Mouse (Mus musculus): ENCODE measurements at regions not wholly inside any gene's neighbourhood (a gene's known extent, or its start where the extent isn't known, plus 50 kb on each side); places are given as distances from the start of the nearest gene placed in this dataset.

DNA sequence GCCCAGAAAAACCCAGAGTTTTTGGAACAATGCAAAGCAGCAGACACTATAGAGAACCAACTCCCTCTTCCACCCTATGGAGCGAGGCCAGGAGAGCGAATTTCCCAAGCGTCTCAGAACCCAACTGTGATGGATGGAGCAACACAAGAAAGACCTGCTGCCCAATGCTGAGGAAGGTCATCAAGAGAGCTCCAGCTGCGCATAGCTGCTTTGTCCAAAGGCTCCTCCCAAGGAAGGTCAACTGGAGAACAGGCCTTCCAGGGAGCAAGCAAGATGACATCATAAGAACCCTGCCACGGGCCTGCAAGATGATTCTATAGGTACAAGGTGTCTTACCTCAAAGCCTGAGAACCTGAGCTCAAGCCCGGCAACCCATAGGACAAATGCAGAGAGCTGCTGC lies 104.5 kb upstream of the Lpar1 start:
- DNase-seq (ENCODE audit: low read depth, low spot score) = no peak
- no peaks in the 10 kb centered on the region for H3K9me3 ChIP-seq (ENCODE audit: control insufficient read depth, insufficient read depth, low read depth, low read length)
- no peaks in the 10 kb centered on the region for H3K36me3 ChIP-seq (ENCODE audit: control insufficient read depth, insufficient read depth, low read length, poor library complexity, severe bottlenecking)
- no peak for TF ChIP-seq MAFK (IDR thresholded peaks at IDR 0.05; ENCODE audit: insufficient read depth, low read depth, low read length)
- TF ChIP-seq ZNF384 (IDR thresholded peaks at IDR 0.05; ENCODE audit: low read depth, low read length) = no peak
- no peak for TF ChIP-seq ZC3H11A (IDR thresholded peaks at IDR 0.05; ENCODE audit: borderline replicate concordance, low read depth, low read length)
- no peak for TF ChIP-seq HCFC1 (IDR thresholded peaks at IDR 0.05; ENCODE audit: borderline replicate concordance, insufficient read depth, low read length)
- no peak for TF ChIP-seq CHD2 (IDR thresholded peaks at IDR 0.05; ENCODE audit: low read depth, low read length)
- H3K4me1 ChIP-seq (ENCODE audit: control insufficient read depth in 2 of 2, insufficient read depth in 2 of 2, low read length in 2 of 2, poor library complexity in 1 of 2) = no peaks in the 10 kb centered on the region
- H3K4me3 ChIP-seq (ENCODE audit: insufficient read depth in 1 of 2, low read depth in 1 of 2, low read length in 2 of 2, poor library complexity in 1 of 2, severe bottlenecking in 1 of 2) = no peak overlapping the region
- in situ Hi-C loops (cut with MboI; ENCODE audit: low sequenced_read_pairs in 2 of 2, unreplicated experiment in 2 of 2) = no loop called here
- no peak overlapping the region for H3K9ac ChIP-seq (ENCODE audit: insufficient read depth, low read depth, low read length, poor library complexity, severe bottlenecking)
- H3K27ac ChIP-seq (ENCODE audit: insufficient read depth, low read depth, low read length, poor library complexity, severe bottlenecking) = no peak overlapping the region

DNA sequence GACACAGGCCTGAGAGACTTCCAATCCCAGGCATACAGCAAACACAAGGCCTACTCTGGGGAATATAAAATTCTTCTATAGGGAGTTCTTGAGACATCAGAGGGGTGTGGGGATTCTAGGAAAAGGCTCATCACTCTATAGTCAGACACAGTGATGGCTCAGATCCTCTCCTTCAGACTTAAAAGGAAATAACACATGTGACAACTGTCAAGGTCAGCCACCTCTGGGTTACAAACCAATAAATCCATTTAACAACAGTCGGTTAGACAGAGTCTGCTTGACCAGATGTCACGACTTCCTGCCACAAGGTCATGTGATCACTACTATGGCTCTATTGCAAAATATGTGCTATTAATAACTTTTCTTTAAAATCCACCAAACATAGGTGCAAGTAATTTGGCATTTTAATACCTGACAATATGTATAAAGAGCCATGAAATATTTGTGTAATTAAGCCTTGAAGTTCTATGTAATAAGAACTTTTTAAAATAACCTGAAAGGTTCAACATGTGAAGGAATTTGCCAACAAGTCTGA lies 94.1 kb upstream of the Lpar1 start:
- Histone ChIP-seq H3K9ac (ENCODE audit: insufficient read depth, low read depth, low read length, poor library complexity, severe bottlenecking) (no peak overlapping the region), H3K4me3 (ENCODE audit: insufficient read depth in 1 of 2, low read depth in 1 of 2, low read length in 2 of 2, poor library complexity in 1 of 2, severe bottlenecking in 1 of 2) (no peak overlapping the region), H3K36me3 (ENCODE audit: control insufficient read depth, insufficient read depth, low read length, poor library complexity, severe bottlenecking) (no peaks in the 10 kb centered on the region), H3K27ac (ENCODE audit: insufficient read depth, low read depth, low read length, poor library complexity, severe bottlenecking) (no peak overlapping the region), H3K4me1 (ENCODE audit: control insufficient read depth in 2 of 2, insufficient read depth in 2 of 2, low read length in 2 of 2, poor library complexity in 1 of 2) (peaks cover 0 to 3% of the 10 kb centered on the region in 2 experiments; a peak in 1 of 4 replicates), H3K9me3 (ENCODE audit: control insufficient read depth, insufficient read depth, low read depth, low read length) (no peaks in the 10 kb centered on the region)
- in situ Hi-C loops (cut with MboI; ENCODE audit: low sequenced_read_pairs in 2 of 2, unreplicated experiment in 2 of 2) = no loop called here
- no peak for TF ChIP-seq MAFK (IDR thresholded peaks at IDR 0.05; ENCODE audit: insufficient read depth, low read depth, low read length)
- TF ChIP-seq ZC3H11A (IDR thresholded peaks at IDR 0.05; ENCODE audit: borderline replicate concordance, low read depth, low read length) = no peak
- no peak for TF ChIP-seq CHD2 (IDR thresholded peaks at IDR 0.05; ENCODE audit: low read depth, low read length)
- TF ChIP-seq HCFC1 (IDR thresholded peaks at IDR 0.05; ENCODE audit: borderline replicate concordance, insufficient read depth, low read length) = no peak
- DNase-seq (ENCODE audit: low read depth, low spot score) = no peak

DNA sequence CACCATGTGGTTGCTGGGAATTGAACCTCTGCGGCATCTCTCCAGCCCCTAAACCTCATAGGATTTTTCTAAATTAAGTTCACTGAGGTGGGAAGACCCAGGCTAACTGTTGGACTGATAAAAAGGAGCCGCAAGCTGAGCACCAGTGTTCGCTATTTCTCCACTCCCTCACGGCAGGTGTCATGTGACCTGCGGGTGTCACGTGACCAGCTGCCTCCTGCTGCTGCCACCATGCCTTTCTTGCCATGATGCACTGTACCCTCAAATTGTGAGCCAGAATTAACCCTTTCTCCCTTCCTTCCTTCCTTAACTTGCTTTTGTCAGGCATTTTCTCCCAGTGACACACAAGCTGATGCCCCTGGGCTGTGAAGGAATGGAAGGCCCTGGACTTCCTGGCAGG lies 93.1 kb upstream of the Lpar1 start:
- H3K9ac ChIP-seq (ENCODE audit: insufficient read depth, low read depth, low read length, poor library complexity, severe bottlenecking) = no peak overlapping the region
- H3K4me3 ChIP-seq (ENCODE audit: insufficient read depth in 1 of 2, low read depth in 1 of 2, low read length in 2 of 2, poor library complexity in 1 of 2, severe bottlenecking in 1 of 2) = no peak overlapping the region
- no peak for DNase-seq (ENCODE audit: low read depth, low spot score)
- TF ChIP-seq HCFC1 (IDR thresholded peaks at IDR 0.05; ENCODE audit: borderline replicate concordance, insufficient read depth, low read length) (no peak), MAFK (IDR thresholded peaks at IDR 0.05; ENCODE audit: insufficient read depth, low read depth, low read length) (no peak), ZC3H11A (IDR thresholded peaks at IDR 0.05; ENCODE audit: borderline replicate concordance, low read depth, low read length) (no peak), ZNF384 (IDR thresholded peaks at IDR 0.05; ENCODE audit: low read depth, low read length) (no peak), CHD2 (IDR thresholded peaks at IDR 0.05; ENCODE audit: low read depth, low read length) (no peak)
- H3K4me1 ChIP-seq (ENCODE audit: control insufficient read depth in 2 of 2, insufficient read depth in 2 of 2, low read length in 2 of 2, poor library complexity in 1 of 2) = peaks cover 0 to 4% of the 10 kb centered on the region in 2 experiments; a peak in 1 of 4 replicates
- H3K9me3 ChIP-seq (ENCODE audit: control insufficient read depth, insufficient read depth, low read depth, low read length) = no peaks in the 10 kb centered on the region
- H3K36me3 ChIP-seq (ENCODE audit: control insufficient read depth, insufficient read depth, low read length, poor library complexity, severe bottlenecking) = no peaks in the 10 kb centered on the region
- H3K27ac ChIP-seq (ENCODE audit: insufficient read depth, low read depth, low read length, poor library complexity, severe bottlenecking) = no peak overlapping the region
- in situ Hi-C loops (cut with MboI; ENCODE audit: low sequenced_read_pairs in 2 of 2, unreplicated experiment in 2 of 2) = no loop called here

DNA sequence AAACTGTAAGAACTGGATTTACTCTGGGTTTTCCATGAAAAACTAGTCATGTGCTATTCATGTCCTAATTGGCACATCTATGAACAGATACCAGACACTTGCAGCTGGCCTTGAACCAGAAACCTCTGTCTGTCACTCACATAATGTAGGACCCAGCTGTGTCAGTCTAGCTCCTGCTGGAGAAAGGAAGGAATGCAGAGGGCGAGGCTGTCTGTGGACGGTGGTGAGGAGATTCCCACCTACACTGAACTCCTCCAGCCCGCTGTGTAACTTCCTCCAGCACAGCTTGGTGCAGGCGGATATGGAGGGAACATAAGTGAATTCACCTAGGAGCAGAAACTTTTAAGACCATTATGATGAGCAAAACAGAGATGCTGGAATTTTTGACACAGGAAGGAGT lies 89.7 kb upstream of the Lpar1 start:
- peak; percentile 29 for DNase-seq (ENCODE audit: low read depth, low spot score)
- Histone ChIP-seq H3K9me3 (ENCODE audit: control insufficient read depth, insufficient read depth, low read depth, low read length) (no peaks in the 10 kb centered on the region), H3K4me1 (ENCODE audit: control insufficient read depth in 2 of 2, insufficient read depth in 2 of 2, low read length in 2 of 2, poor library complexity in 1 of 2) (peaks cover 0 to 4% of the 10 kb centered on the region in 2 experiments; a peak in 1 of 4 replicates), H3K27ac (ENCODE audit: insufficient read depth, low read depth, low read length, poor library complexity, severe bottlenecking) (no peak overlapping the region), H3K4me3 (ENCODE audit: insufficient read depth in 1 of 2, low read depth in 1 of 2, low read length in 2 of 2, poor library complexity in 1 of 2, severe bottlenecking in 1 of 2) (no peak overlapping the region), H3K36me3 (ENCODE audit: control insufficient read depth, insufficient read depth, low read length, poor library complexity, severe bottlenecking) (no peaks in the 10 kb centered on the region), H3K9ac (ENCODE audit: insufficient read depth, low read depth, low read length, poor library complexity, severe bottlenecking) (no peak overlapping the region)
- TF ChIP-seq CHD2 (IDR thresholded peaks at IDR 0.05; ENCODE audit: low read depth, low read length) (no peak), ZC3H11A (IDR thresholded peaks at IDR 0.05; ENCODE audit: borderline replicate concordance, low read depth, low read length) (no peak), ZNF384 (IDR thresholded peaks at IDR 0.05; ENCODE audit: low read depth, low read length) (no peak), MAFK (IDR thresholded peaks at IDR 0.05; ENCODE audit: insufficient read depth, low read depth, low read length) (no peak), HCFC1 (IDR thresholded peaks at IDR 0.05; ENCODE audit: borderline replicate concordance, insufficient read depth, low read length) (no peak)
- in situ Hi-C loops (cut with MboI; ENCODE audit: low sequenced_read_pairs in 2 of 2, unreplicated experiment in 2 of 2) = no loop called here

DNA sequence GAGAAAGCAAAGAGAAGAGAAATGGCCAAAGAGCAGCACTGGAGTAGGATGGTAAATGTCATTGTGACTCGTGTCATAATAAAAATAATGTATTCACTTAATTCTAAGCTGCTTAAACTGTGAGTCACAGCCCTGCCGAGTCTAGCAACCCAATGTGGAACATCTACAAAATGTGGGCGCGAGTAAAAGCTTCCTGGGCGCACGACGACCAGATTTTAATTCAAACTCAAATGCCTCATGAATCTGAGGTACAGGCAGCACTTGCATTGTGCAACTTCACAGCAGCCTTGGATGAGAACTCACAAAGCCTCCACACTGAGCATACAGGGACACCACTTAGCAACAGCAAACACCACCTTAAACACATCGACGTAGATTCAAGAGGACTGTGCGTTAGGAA lies 88.5 kb upstream of the Lpar1 start:
- no peaks in the 10 kb centered on the region for H3K9me3 ChIP-seq (ENCODE audit: control insufficient read depth, insufficient read depth, low read depth, low read length)
- in situ Hi-C loops (cut with MboI; ENCODE audit: low sequenced_read_pairs in 2 of 2, unreplicated experiment in 2 of 2) = no loop called here
- no peak for TF ChIP-seq ZNF384 (IDR thresholded peaks at IDR 0.05; ENCODE audit: low read depth, low read length)
- TF ChIP-seq HCFC1 (IDR thresholded peaks at IDR 0.05; ENCODE audit: borderline replicate concordance, insufficient read depth, low read length) = no peak
- no peak for TF ChIP-seq MAFK (IDR thresholded peaks at IDR 0.05; ENCODE audit: insufficient read depth, low read depth, low read length)
- TF ChIP-seq CHD2 (IDR thresholded peaks at IDR 0.05; ENCODE audit: low read depth, low read length) = no peak
- TF ChIP-seq ZC3H11A (IDR thresholded peaks at IDR 0.05; ENCODE audit: borderline replicate concordance, low read depth, low read length) = no peak
- no peak for DNase-seq (ENCODE audit: low read depth, low spot score)
- no peak overlapping the region for H3K27ac ChIP-seq (ENCODE audit: insufficient read depth, low read depth, low read length, poor library complexity, severe bottlenecking)
- no peak overlapping the region for H3K4me3 ChIP-seq (ENCODE audit: insufficient read depth in 1 of 2, low read depth in 1 of 2, low read length in 2 of 2, poor library complexity in 1 of 2, severe bottlenecking in 1 of 2)
- peaks cover 0 to 4% of the 10 kb centered on the region in 2 experiments; a peak in 1 of 4 replicates for H3K4me1 ChIP-seq (ENCODE audit: control insufficient read depth in 2 of 2, insufficient read depth in 2 of 2, low read length in 2 of 2, poor library complexity in 1 of 2)
- H3K9ac ChIP-seq (ENCODE audit: insufficient read depth, low read depth, low read length, poor library complexity, severe bottlenecking) = no peak overlapping the region
- no peaks in the 10 kb centered on the region for H3K36me3 ChIP-seq (ENCODE audit: control insufficient read depth, insufficient read depth, low read length, poor library complexity, severe bottlenecking)

Measured in ES-E14 (cell line).